Mouse (Mus musculus) left cerebral cortex, postnatal 14 days (tissue): ENCODE data around the gene Ctnna3. TPM values are rescaled to one million over a fixed set of nuclear protein-coding genes. Genes with fewer than 3 reads are reported as not detected.

ENCODE experiments used
- DNase-seq, 2 experiments: peaks; one replicate each; pipeline ENCODE4 v3.0.0; 2021 to 2022; ENCODE audit warnings: low spot score in 2 of 2, mixed read lengths in 1 of 2
- intact Hi-C: fragments of 180-260 bp; cut with DNase I; formaldehyde crosslinking; loops from one replicate; pipeline ENCODE4 v1.15.1; 2025
- total RNA-seq, 2 experiments: library from RNA; stranded (reverse); gene quantifications; 2 replicates each; pipeline ENCODE4 v1.2.3; 2021

Ctnna3 gene
- total RNA-seq, 2 experiments from 2014 or later, result 1.0 to 2.0 TPM

- DNase-seq, result no peak
- intact Hi-C loops, result no loop called here
These were observed 549.1 kb downstream of the Ctnna3 start for GRCm38 (mm10) chr10:63978969-63979368.

GRCm38 (mm10) chr10:63979410-63979809, 549.5 kb downstream of the Ctnna3 start:
- no peak for DNase-seq
- intact Hi-C loops, result no loop called here

- intact Hi-C loops, result no loop called here
- DNase-seq, result no peak
These were observed 555.7 kb downstream of the Ctnna3 start for GRCm38 (mm10) chr10:63985576-63985975.

- intact Hi-C loops, result no loop called here
- no peak for DNase-seq
These were observed 564.4 kb downstream of the Ctnna3 start for GRCm38 (mm10) chr10:63994251-63994650.

- intact Hi-C loops, result no loop called here
- no peak for DNase-seq
These were observed 571.6 kb downstream of the Ctnna3 start for GRCm38 (mm10) chr10:64001531-64001930.

- DNase-seq, result no peak
- intact Hi-C loops, result no loop called here
These were observed 572.1 kb downstream of the Ctnna3 start for GRCm38 (mm10) chr10:64001996-64002395.

GRCm38 (mm10) chr10:64020347-64020746, 590.4 kb downstream of the Ctnna3 start:
- intact Hi-C loops, result no loop called here
- no peak for DNase-seq

GRCm38 (mm10) chr10:64023340-64023739, 593.4 kb downstream of the Ctnna3 start:
- peak in 1 of 2 experiments; percentile 19 for DNase-seq
- intact Hi-C loops, result no loop called here

GRCm38 (mm10) chr10:64030901-64031300, 601.0 kb downstream of the Ctnna3 start:
- intact Hi-C loops, result no loop called here
- DNase-seq, result no peak

- DNase-seq, result peak; percentile 26 to 40
- intact Hi-C loops, result no loop called here
These were observed 610.0 kb downstream of the Ctnna3 start for GRCm38 (mm10) chr10:64039760-64040535.

- intact Hi-C loops, result no loop called here
- DNase-seq, result no peak
These were observed 611.3 kb downstream of the Ctnna3 start for GRCm38 (mm10) chr10:64041218-64041617.

- no peak for DNase-seq
- intact Hi-C loops, result no loop called here
These were observed 612.0 kb downstream of the Ctnna3 start for GRCm38 (mm10) chr10:64041892-64042291.

- intact Hi-C loops, result no loop called here
- DNase-seq, result peak; percentile 16 to 39
These were observed 619.3 kb downstream of the Ctnna3 start for GRCm38 (mm10) chr10:64049151-64049550.

- intact Hi-C loops, result no loop called here
- DNase-seq, result no peak
These were observed 620.0 kb downstream of the Ctnna3 start for GRCm38 (mm10) chr10:64049946-64050345.

- no peak for DNase-seq
- intact Hi-C loops, result no loop called here
These were observed 633.8 kb downstream of the Ctnna3 start for GRCm38 (mm10) chr10:64063704-64064103.

- peak; percentile 72 to 80 for DNase-seq
- intact Hi-C loops, result no loop called here
These were observed 646.0 kb downstream of the Ctnna3 start for GRCm38 (mm10) chr10:64075944-64076343.

- intact Hi-C loops, result no loop called here
- no peak for DNase-seq
These were observed 646.6 kb downstream of the Ctnna3 start for GRCm38 (mm10) chr10:64076410-64077052.

- intact Hi-C loops, result loop anchor here (10.0 kb wide), 2 partner anchors 658 to 1682 kb away; partner anchors contain the start of gene Gm7075
- DNase-seq, result no peak
These were observed 652.4 kb downstream of the Ctnna3 start for GRCm38 (mm10) chr10:64082345-64082744.

GRCm38 (mm10) chr10:64083813-64084212, 653.9 kb downstream of the Ctnna3 start:
- intact Hi-C loops, result loop anchor here (10.0 kb wide), 2 partner anchors 659 to 1681 kb away; partner anchors contain the start of gene Gm7075
- peak in 1 of 2 experiments; percentile 8 for DNase-seq

GRCm38 (mm10) chr10:64084465-64084864, 654.6 kb downstream of the Ctnna3 start:
- intact Hi-C loops, result loop anchor here (10.0 kb wide), 2 partner anchors 660 to 1680 kb away; partner anchors contain the start of gene Gm7075
- peak; percentile 47 to 64 for DNase-seq

- no peak for DNase-seq
- intact Hi-C loops, result loop anchor here (5.0 to 10.0 kb wide), 3 partner anchors 504 to 1679 kb away; partner anchors contain the start of gene Gm7075
These were observed 656.3 kb downstream of the Ctnna3 start for GRCm38 (mm10) chr10:64086183-64086566.
